Mouse (Mus musculus): ENCODE data around the gene Thsd4.

- TF ChIP-seq CTCF (IDR thresholded peaks at IDR 0.05; ENCODE audit: low read depth) (no peak), EP300 (IDR thresholded peaks at IDR 0.05; ENCODE audit: low read depth) (no peak)
These were observed 24.3 kb upstream of the Thsd4 start for GRCm38 (mm10) chr9:60546169-60546568.
